Mouse (Mus musculus) CD4-positive, CD25-positive, alpha-beta regulatory T cell, adult 4 months (primary cell): Measurements from ENCODE around the gene Aebp2. TPM values are rescaled to one million over a fixed set of nuclear protein-coding genes. Genes with fewer than 3 reads are reported as not detected.

Source experiments
- ATAC-seq: one replicate; pipeline ENCODE4 v1.8.0; 2017
- polyA plus RNA-seq, 2 experiments: library from polyadenylated mRNA; unstranded; fragments of 100-300 nt; shearing (Covaris generic); gene quantifications; one replicate each; pipeline ENCODE4 v1.2.1; 2017

Gene Aebp2
- polyA plus RNA-seq, 2 experiments from 2014 or later: 23.8 to 39.0 TPM

DNA sequence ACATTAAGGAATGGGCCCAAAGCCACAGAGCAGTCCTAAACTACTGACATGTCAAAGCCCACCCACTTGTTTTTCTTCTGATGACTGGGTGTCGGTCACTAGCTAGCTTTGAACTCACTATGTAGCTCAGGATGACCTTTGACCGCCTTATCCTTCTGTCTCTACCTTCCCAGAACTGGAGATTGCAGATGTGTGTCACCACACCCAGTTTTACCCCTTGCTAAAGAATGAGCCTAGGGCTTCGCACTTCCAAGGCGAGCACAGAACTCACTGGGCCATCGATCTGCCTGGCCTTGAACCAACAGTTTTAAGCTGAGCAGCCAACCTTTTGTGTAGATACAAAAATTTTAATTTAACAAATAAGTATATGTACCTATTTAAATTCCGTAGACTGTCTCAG, 13.8 kb upstream of the Aebp2 start:
- ATAC-seq: no peak

DNA sequence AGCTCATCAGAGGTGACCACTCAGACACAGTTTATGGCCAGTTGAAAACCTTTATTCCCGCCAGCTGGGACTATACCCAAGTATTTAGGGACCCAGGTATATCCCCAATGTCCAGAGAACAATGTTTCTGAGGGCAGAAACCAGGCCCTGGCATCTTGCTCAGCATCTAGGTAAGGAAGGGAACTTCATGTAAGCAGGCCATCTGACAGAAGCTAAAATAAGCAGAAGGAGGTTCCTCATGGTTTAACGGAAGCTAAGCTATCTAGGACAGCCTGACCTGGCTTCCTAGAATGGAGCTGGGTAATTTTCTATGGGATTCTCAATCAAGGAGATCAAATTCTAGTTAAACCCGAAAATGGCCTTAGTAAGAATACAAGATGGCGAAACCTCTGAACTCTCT, 12.9 kb upstream of the Aebp2 start:
- no peak for ATAC-seq

DNA sequence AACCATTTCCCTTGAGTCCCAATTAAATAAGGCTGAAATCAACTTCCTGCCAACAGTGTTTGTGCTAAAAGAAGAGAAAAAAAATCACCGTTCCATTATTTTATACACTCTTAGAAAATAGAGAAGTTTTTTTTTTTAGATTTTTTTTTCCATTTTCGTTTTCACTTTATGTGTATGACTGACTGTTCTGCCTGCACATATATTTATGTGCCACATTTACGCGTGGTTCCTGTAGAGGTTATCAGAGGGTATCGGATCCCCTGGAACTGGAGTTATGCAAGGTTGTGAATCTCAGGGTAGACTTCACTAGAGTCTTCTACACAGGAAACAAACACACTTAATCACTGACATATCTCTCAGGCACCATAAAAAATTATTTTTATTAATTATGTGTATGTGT, 12.3 kb upstream of the Aebp2 start:
- ATAC-seq: peak; percentile 22

DNA sequence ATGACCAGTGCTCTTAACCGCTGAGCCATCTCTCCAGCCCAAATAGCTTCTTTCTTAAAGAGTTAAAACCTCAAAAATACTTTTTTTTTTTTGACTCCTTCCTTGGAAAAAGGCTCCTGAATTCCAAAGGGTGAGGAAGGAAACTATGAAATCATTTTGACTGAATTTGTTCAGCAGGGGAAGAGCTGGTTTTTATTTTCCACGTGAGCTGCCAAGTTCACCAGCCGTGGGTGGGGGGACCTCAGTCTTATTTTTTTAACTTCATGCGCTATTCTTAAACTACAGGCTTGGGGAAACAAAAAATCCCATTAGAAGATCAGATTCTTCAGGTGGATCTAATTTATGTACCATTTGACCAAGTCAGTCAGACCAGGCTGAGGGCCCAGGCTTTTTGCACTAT, 11.2 kb upstream of the Aebp2 start:
- ATAC-seq: no peak

DNA sequence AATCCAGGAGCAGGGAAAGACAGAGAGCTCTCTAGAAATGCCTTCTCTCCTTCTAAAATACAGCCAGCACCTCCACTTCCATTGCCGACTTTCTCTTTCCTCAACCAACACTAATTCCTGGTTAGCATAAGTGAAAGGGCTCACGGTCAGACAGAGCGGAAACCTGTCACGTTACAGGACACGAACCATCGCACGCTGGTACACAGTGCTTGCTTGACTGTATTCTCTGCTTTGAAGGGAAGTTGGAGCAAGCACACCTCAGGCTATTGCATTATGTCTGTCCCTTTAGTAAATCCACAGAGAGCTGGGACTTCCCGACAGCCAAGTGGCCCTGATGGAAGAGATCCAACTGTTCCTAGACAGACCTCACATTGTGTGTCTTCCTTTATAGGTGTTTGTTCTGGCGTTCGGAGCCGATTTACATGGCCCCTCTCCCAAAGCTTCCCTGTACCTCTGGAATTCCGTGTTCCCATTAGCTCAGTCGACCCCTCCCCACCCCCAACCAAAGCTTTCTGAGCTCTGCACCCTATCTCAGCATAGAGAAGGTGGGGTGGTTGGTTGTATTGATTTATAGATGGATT, 10.5 kb upstream of the Aebp2 start:
- no peak for ATAC-seq

DNA sequence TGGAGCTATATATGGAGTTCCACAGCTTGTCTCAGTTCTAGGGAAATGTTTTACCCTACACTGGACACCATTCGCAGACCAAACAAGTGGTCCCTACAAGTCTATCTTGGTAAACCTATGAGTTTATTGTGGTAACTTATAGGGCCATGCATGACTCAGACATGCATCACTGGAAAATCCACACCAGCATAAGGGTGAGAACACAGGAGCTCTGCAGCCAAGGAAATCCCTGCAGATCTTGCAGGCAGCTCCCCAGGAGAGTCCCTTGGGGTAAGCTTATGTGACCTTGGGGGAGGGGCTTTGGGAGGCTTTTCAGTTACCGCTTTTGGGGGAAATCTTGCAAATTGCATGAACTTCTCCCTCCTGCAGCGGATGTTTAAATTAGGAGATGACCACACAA, 8.6 kb upstream of the Aebp2 start:
- ATAC-seq: peak; percentile 19

DNA sequence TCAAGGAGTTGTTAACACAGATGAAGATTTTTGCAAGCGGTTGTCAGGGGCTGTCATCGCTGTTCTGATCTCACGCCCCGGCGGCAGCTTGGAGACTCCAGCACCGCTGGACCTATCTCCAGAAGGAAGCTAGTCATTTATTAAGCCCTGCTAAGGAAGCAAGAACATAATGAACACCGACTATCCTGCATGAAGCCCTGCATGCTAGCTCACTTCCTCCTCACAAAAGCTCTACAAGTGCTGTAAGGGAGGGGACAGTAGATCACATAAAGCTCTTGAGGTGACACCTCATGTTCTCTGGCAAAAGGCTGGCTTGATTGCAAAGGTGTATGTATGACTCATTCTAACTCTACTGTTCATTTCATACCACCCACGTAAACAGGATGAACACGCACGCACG, 7.8 kb upstream of the Aebp2 start:
- ATAC-seq: peak; percentile 90

DNA sequence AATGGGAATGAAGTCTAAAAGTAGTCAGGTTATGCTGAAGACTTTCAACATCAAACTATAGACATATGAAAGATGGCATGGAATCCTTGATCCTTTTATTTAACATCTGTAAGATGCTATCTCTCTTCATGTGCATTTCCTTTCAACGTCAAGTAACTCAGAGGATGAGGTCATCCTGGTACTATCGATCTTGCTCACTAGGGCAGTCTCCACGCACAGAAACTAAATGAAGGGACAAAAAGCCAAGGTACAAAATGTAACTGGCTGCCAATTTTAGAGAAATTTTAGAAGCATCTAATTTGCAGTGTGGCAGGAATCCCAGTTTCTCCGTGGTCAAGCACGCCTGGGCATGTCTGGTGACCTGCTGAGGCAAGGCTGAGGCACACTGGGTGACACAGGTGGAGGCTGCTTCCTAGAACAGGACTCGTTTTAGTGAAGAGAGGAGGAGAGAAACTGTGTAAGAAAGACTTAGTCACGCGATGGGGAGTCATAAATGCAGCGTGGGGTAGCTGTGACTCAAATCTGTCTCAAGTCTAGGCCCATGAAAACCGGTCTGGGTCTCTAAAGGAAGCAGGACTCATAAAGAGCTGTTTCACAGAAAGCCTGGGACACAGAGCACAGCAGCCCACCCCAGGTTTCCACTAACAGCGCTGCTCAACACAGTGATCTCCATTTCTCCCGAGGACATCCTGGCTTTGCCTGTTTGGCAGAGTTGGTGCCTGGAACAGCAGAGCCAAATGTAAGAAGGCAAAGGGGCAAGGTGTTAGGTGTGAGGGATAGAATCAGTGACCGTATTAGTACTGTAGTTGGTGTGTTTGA, 1.7 kb upstream of the Aebp2 start:
- ATAC-seq: peak; percentile 35

DNA sequence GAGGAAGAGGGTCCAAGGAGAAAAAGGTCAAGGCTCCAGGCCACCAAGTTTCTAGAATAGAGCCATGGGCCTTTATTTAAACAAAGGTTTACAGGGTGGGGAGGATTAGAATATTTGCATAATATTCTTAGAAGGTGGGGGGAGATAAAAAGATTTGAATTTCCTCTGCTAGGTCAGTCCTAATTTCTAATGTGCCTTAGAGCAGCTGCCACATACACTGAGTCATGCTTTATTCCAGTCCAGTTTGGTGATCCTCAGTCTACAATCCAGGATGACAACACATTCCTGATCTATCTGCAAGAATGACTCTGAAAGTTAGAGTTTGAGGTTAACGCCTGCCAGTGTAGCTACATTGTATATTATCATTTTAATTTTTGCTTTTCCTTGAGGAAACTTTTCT, 841 bp upstream of the Aebp2 start:
- no peak for ATAC-seq

DNA sequence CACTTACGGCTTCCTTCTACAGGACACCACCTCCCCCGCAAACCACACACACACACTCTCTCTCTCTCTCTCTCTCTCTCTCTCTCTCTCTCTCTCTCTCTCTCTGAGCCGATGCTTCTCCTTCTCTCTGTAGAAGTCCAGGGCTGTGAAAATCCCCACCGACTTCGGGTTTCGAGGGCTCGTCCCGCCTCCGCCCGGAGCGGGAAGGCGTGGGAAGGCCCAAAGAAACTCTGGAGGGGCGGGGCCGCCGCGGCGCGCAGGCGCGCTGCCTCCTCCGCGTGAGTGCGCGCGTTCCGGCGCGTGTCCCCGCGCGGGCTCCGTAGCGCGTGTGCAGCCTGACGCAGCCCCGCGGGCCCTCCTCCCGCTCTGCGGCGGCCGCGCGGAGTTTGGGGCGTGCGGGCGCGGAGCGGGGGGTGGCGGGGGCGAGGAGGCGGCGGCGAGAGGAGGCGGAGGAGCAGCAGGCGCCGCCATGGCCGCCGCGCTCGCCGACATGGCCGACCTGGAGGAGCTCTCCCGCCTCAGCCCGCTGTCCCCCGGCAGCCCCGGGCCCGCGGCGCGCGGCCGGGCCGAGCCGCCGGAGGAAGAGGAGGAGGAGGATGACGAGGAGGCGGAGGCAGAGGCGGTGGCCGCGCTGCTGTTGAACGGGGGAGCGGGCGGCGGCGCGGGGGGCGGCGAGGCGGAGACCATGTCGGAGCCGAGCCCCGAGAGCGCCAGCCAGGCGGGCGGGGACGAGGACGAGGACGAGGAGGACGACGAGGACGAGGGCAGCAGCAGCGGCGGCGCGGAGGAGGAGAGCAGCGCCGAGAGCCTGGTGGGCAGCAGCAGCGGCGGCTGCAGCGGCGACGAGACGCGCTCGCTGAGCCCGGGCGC, 998 bp downstream of the Aebp2 start:
- ATAC-seq: peak; percentile 55

DNA sequence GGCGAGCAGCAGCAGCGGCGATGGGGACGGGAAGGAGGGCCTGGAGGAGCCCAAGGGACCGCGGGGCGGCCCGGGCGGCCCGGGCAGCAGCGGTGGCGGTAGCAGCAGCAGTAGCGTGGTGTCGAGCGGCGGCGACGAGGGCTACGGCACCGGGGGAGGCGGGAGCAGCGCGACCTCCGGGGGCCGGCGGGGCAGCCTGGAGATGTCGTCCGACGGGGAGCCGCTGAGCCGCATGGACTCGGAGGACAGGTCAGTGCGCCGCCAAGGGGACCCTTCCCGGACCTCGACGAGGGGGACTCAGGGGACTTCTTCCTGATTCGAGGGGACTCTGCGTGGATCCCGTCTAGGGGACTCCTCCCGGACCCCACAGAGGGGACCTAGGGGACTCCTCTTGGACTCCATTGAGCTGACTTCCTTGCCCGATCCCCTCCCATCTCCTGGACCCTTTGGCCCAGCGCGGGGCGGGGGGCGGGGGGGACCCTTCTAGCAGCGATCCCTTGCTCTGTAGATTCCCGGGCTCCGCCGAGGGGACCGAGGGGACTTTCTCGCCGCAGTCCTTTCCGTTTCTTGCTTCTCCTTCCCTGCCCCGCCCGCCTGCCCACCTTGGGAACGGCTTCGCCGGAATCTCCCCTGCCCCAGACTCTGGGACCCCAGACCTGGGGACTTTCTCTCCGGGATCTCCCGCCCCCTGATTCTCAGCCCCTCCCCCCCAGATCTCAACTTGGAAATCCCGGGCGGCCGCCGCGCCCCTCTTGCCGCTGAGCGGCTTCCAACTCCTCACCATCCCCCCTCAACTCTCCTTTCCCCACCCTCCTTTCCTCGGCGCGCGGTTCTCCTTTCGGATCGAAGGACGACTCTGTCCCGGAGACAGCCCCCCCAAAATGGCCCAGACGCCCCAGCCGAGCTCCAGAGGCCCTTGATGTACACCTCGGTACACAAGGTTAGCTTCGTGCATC, 1.9 kb downstream of the Aebp2 start:
- ATAC-seq: peak; percentile 4

DNA sequence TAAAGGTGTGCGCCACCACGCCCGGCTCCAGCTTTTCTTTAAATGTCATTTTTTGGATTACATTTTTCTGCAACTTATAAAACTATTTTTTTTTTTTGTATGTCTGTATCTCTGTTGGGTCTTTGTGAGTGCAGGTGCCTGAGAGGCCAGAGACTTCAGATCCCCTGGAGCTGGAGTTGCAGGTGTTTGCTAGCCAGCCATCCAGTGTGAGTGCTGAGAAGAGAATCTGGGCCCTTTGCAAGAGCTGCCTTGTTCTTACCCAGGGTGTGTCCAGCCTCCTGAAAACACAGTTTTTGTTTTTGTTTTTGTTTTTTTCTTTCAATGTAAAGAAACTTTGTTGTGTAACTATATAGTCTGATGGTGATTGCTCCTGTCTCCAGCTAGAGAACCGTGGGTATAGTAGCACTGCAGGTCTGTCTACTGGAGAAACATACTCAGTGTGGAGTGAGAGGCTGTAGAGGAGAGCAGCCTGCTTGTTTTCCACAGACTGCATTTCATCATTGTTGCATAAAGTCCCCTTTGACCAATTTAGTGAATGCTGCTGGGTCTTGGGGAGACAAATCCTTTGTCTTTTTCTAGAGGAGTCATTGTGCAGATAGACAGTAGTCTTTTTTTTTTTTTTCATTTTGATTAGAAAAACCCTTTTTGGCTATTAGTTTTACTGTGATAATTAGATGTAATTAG, 6.9 kb downstream of the Aebp2 start:
- no peak for ATAC-seq

DNA sequence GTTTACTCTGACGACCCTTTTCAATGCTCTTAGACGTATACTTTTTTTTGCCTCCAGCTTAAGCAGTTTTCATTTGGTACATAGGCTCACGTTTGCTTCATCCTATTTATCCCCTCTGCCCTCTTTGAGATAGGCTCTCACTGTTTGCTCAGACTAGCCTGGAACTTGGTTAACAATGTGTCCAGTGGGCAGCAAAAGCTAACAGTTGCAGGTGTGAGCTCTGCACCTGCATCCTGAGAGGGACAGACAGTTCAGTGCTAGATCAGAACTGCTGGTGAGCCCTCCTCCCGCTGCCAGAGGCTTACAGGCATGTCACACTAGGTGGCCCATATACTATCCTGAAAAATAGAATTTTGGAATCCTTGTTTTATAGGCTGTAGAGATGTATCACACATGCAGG, 7.8 kb downstream of the Aebp2 start:
- ATAC-seq: no peak

DNA sequence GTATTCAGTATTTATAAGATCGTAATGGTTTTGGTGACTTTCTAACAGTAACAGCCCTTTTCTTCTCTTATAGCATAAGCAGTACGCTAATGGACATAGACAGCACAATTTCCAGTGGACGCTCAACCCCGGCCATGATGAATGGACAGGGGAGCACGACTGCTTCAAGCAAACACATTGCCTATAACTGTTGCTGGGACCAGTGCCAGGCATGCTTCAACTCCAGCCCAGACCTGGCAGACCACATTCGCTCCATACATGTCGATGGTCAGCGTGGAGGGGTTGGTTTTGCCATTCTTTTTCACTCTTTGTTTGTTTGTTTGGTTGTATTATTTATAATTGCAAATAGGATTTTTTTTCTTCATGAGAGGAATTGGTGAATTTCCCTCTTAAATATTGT, 11.2 kb downstream of the Aebp2 start:
- ATAC-seq: no peak

DNA sequence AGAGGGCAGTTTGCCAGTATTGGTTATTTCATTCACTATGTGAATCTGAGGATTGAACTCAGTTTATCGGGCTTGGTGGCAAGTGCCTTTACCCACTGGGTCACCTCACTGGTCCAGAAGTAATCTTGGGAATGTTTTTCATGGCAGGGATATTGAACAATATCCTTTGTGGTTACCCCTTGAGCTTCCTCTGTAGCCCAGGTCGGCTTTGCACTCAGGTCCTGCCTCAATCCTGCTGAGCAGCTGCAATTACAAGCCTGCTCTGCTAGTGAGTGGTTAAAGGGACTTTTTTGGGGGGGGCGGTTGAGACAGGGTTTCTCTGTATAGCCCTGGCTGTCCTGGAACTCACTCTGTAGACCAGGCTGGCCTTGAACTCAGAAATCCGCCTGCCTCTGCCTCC, 13.8 kb downstream of the Aebp2 start:
- ATAC-seq: no peak

DNA sequence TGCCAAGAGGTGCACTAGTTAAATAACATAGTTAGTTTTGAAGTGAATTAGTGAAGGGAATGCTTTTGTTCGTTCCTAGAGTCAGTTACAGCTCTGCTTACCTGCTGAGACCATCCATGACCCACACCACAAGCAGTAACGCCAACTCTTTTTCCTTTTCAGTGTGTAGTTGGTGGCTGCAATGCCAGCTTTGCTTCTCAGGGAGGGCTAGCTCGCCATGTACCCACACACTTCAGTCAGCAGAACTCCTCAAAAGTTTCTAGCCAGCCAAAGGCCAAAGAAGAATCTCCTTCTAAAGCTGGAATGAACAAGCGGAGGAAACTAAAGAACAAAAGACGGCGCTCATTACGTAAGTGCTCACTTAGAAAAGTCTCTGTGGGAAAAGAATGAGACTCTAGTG, 19.5 kb downstream of the Aebp2 start:
- no peak for ATAC-seq

DNA sequence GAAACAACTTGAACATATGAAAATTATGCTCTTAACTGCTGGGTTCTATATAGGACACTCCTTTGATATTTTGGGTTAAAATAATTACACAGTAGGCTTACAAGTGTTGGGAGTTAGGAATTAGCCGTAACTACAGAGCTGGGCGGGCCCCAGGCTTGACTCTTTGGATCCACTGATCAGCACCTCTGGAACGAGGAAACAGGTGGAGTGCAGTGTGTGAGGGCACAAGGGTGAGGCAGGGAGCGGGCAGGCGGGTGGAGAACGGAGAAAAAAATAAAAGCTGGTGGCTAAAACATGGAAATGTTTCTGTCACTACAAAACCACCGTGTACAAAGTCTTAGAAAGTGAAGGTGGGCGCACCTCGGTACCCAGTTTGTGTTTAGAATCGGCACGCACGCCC, 20.2 kb downstream of the Aebp2 start:
- no peak for ATAC-seq

DNA sequence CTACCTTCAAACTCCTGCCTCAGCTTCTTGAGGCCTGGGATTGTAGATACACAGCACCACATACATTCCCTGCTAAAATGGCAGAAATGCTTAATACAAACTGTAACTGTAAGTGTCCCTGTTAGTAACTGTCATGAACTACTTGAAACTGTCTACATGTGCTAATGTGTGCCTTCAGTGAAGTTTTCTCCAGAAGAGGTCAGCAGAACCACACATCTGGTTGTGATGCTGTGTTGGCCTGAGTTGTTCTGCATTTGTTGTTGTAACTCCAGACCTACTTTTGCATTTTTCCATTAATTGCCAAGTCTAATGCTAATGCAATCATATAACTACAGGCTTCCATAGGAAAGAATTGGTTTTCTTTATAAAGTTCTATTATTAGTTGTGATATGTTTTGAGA, 23.5 kb downstream of the Aebp2 start:
- no peak for ATAC-seq

DNA sequence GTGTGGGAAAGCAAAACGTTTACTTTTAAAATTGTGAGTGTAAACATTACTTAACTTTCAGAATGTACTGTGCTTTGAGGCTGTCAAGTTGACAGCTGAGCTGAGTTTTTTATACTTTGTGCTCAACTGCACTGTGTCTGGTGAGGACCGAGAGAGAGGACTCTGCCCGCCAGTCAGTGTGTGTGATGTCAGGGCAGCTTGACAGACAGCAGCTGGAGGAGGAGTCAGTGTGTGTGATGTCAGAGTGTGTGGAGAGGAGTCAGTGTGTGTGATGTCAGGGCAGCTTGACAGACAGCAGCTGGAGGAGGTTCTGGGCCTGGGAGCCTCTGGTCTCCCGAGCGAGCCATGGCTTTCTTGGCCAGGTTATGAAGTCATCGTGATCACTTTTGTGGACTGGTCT, 24.4 kb downstream of the Aebp2 start:
- ATAC-seq: no peak

DNA sequence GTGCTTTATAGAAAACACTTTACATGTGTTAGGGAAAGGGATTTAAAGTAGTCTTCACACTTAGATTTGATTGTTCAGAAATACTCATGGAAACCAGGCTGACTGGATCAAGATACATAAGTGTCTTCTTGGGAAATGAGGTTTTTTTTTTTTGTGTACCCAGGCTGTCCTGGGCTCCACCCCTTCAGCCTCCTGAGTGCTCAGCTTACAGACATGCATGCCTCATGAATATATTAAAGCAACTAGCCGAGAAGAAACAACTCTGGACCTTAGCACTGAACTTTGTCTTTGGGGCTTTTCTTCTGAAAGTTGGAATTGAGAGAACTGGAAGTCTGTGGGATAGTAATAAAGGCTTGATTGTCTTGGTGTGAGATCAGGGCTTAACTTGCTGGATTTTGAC, 27.3 kb downstream of the Aebp2 start:
- ATAC-seq: no peak

DNA sequence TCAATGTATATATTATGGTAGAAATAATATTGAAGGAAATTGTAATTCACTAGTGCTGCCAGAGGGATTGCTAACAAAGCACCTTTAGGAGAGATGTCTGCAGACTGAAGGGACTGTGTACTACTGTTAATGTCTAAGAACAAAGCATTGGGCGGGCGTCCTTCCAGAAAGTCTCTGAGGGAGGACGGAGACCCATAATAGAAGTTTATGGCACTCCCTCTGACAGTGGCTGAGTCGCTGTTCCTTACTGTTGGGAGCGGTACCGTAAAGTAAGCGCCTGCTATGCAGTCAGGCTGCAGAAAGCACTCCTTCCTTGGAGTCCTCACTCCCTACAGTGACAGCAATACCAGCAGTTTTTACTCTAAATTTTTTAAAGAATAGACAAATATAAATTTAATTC, 29.5 kb downstream of the Aebp2 start:
- ATAC-seq: no peak

DNA sequence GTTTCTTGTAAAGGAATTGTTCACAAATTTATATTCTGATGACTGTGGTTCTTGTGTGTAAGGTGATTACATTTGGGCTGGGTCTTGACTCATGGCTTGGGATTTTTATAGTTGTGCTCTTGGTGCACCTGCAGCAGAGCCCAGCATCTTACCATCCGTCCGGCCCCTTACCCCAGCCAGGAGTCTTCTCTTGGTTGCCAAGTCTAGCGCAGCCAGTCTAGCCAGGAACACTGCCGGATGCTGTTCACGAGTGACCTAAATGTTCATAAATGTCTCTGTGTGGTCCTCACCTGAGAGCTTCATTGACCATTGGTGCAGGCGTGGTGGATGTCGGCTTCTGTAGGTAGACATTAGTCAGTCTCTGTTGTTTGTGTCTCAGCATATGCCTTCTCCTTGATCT, 33.0 kb downstream of the Aebp2 start:
- no peak for ATAC-seq
